Mouse (Mus musculus) mouse trophoblast stem cell (cell line): ENCODE measurements at regions not wholly inside any gene's neighbourhood (a gene's known extent, or its start where the extent isn't known, plus 50 kb on each side); places are given as distances from the start of the nearest gene placed in this dataset.

Source experiments
- in situ Hi-C, 2 experiments: fragments of 300-500 bp; cut with MseI, MboI; formaldehyde crosslinking; loops; 2 replicates in 1 of 2; 3 replicates in 1 of 2; pipeline ENCODE4 v1.15.1; 2025

- in situ Hi-C loops = no loop called here
Measured at GRCm38 (mm10) chr10:27994376-27995034, 80.1 kb upstream of the Ptprk start.

GRCm38 (mm10) chr10:27995035-27995399, 79.6 kb upstream of the Ptprk start:
- in situ Hi-C loops = no loop called here

GRCm38 (mm10) chr10:28010756-28011155, 63.9 kb upstream of the Ptprk start:
- in situ Hi-C loops = no loop called here

- in situ Hi-C loops = no loop called here
Measured at GRCm38 (mm10) chr10:28012135-28012534, 62.5 kb upstream of the Ptprk start.

GRCm38 (mm10) chr10:28013401-28013800, 61.2 kb upstream of the Ptprk start:
- in situ Hi-C loops = no loop called here

GRCm38 (mm10) chr10:28014306-28014825, 60.3 kb upstream of the Ptprk start:
- in situ Hi-C loops = no loop called here
